Mouse (Mus musculus) c-Kit-positive CD71-positive TER-119-positive erythroid progenitor cells, embryonic 14.5 days (primary cell): Measurements from ENCODE around the gene Abhd18.

Source experiments
- DNase-seq: peaks from one replicate; pipeline ENCODE4 v3.0.0-alpha.2; 2013; ENCODE audit warnings: low spot score

Gene Abhd18

DNA sequence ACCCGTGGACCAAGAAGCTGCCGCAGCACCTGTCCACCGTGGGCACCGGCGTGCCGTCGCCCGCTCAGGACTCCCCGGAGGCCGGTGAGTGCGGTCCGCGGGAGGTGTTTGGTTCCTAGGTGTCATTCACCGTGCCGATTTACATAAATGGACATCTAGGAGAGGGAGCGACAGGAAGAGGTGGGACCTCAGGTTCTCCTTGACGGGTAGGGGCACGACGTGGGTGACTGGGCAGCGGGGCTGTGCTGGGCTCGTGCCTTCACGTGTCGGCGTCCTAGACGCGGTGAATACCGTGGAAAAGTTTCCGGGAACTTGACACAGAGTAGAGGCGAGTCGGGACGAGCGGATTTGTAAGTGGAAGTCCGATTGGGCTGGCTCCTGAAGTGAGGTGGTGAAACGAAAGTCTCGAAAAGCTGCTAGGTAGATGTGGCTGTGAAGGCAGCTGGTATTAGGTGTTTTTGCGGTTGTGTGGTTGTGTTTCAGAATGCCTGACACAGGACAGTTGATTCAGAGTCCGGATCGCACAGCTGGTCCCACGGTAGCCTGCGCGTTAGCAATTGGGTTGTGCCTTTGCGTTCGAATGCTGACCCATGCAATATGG, 103.9 kb downstream of the Abhd18 start:
- peak; percentile 60 for DNase-seq

GRCm38 (mm10) chr3:40951365-40951764, 104.6 kb downstream of the Abhd18 start:
- DNase-seq = peak; percentile 44

GRCm38 (mm10) chr3:40952606-40953005, 105.8 kb downstream of the Abhd18 start:
- no peak for DNase-seq

DNA sequence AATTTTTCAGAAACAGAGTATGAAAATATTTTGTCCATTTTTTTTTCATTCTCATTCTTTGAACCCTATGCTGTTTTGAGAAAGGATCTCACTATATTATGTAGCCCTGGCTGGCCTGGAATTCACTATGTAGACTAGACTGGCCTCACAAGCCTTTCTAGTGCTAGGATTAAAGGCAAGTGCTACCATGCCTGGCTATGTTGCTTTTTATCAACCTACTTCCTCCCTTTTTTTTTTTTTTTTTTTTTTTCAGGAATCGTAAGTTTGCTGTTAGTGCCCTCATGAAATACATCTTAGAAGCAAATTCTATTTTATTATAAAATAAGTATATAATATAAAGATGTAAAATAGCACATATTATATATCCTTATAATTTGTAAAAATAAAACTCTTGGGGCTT, 108.0 kb downstream of the Abhd18 start:
- DNase-seq = no peak

GRCm38 (mm10) chr3:40958831-40959230, 112.1 kb downstream of the Abhd18 start:
- DNase-seq = no peak

GRCm38 (mm10) chr3:40980758-40981157, 134.0 kb downstream of the Abhd18 start:
- DNase-seq = no peak

DNA sequence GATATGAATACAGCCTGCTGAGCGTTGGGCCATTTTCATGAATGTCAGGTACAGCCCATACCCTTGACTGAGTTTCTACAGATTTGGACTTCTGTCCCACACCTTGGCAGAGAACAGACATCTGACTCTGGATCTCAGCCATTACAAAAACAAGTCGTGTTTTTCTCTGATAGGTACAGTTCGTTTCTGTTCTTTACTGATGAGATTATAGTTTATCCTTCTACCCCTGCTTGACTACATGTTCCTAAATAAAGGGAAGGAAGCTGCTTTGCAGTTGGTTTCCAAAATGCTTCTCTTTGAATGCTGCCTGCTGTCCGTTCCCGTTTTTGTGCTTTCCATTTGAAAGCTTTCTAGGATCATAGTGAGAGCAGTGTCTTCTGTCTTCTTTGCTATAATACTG, 140.8 kb downstream of the Abhd18 start:
- no peak for DNase-seq
